Mouse (Mus musculus) layer of hippocampus, adult 2 months (tissue): ENCODE data around the gene Kcnb1. TPM values are rescaled to one million over a fixed set of nuclear protein-coding genes. Genes with fewer than 3 reads are reported as not detected.

ENCODE experiments used
- DNase-seq, 2 experiments: peaks; one replicate each; pipeline ENCODE4 v3.0.0; 2022; ENCODE audit warnings: low spot score in 2 of 2
- H3K27ac ChIP-seq: fragments of 200-600 bp; 2 replicates; pipeline ENCODE4 v1.8.1; 2022
- H3K4me3 ChIP-seq: fragments of 200-600 bp; 2 replicates; pipeline ENCODE4 v1.8.1; 2022; ENCODE audit warnings: mild to moderate bottlenecking
- CTCF ChIP-seq: fragments of 200-600 bp; conservative IDR thresholded peaks from 2 replicates; pipeline ENCODE4 v1.8.1; 2022; ENCODE audit warnings: antibody characterized with exemption, mild to moderate bottlenecking, moderate library complexity
- total RNA-seq, 2 experiments: library from RNA; stranded (reverse); gene quantifications; 2 replicates each; pipeline ENCODE4 v1.2.3; 2021

The Kcnb1 gene
- total RNA-seq, 2 experiments from 2014 or later, result 103 to 105 TPM

DNA sequence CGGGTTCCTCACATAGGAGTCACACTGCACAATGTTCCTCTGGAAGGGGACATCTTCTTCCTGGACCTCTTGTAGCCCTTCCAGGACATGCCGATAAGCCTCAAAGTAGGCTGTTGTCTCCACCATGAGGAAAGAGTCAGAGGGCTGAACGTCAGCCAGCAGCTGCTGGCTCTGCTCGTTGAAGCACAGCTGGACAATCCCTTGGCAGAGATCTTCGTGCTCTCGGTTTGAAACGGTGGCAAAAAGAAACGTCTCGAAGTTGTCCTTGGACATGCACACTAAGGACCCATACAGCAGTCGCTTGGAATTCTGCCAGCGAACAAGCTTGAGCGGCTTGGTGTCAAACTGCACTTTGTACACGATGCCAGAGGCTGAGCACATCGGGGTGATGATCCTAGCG is 134.6 kb downstream of the Kcnb1 start:
- TF ChIP-seq CTCF, result no peak
- peak overlapping the region; percentile 24; the same call in 1 of the 2 replicates for H3K27ac ChIP-seq
- no peak overlapping the region for H3K4me3 ChIP-seq
- DNase-seq, result no peak

DNA sequence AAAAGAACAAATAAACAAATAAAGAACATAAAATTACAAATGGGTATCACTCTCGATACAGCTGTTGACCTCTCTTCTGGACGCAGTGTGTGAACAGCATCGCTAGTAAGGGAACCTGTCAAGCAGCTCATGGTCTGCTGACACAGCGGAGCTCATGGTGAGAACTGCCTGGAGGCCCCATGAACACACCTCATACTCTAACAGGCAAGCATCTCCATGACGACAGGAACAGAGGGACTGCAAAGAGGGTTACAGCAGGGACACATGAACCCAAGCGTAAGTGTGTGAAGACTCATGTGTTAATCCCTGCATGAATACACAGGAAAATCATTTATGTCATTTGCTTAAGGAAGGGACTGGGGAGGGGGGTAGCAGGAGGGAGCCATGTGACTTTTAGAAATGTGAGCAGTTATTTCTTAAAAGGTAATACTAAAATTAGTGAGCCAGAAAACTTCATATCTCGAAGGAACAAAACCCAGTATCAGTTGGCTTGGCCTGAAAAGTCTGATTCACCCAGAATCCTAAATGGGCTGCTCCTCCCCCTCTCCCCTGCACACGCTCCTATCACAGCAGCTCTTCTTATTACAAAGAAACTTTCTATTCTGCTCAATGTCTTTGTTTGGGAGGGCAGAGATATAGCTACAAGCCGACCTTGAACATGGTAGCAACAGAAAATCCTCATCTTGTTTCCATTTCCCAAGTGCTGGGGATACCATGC is 136.7 kb downstream of the Kcnb1 start:
- Histone ChIP-seq H3K27ac (no peak overlapping the region), H3K4me3 (no peak overlapping the region)
- TF ChIP-seq CTCF, result no peak
- DNase-seq, result no peak

DNA sequence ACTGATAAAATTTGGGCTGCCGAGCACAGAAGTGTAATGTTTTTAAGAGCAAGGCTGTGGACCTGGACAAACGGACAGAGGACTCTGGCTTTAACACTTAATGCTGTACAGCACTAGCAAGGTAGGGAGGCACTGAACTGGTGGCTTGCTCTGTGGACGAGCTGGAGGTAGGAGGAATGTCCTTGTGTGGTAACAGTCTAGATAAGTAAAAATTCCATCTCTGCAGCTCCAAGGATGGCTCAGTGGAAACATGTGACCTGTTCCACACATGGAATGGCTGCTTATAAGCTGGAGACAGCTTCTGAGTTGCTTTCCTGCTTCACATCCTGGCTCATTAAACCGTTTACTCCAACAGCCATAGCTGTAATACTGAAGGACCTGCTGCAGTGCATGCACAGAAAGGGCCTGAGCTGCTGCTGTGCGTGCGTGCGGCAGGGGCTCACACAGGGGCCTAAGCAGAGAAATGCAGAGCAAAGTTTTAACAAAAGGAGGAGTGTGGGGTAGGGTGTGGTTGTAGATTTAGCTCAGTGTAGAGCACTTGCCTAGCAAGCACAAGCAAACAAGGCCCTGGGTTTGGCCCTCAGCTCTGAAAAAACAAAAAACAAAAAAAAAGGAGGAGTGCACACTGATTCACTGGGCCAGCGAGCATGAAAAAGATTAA is 141.1 kb downstream of the Kcnb1 start:
- no peak overlapping the region for H3K27ac ChIP-seq
- DNase-seq, result no peak
- no peak overlapping the region for H3K4me3 ChIP-seq
- TF ChIP-seq CTCF, result no peak

DNA sequence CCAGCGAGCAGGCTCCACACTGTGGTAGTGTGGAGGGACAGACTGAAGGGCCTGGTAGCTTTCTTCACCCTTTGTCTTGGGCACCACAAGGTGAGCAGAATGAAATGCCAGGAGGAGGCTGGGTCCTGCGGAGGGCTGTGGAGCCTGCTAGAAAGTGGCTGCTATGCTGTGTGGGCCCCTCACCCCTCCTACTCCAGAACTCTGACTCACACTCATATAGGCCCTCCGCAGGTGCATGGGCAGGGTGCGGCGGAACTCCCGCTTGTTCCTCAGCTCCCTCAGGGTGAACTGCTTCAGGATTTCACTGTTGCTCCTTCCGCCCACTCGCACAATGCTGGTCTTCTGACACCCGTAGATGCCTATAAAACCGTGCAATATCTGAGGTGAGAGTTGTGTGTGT is 141.7 kb downstream of the Kcnb1 start:
- no peak overlapping the region for H3K27ac ChIP-seq
- H3K4me3 ChIP-seq, result no peak overlapping the region
- DNase-seq, result no peak
- TF ChIP-seq CTCF, result no peak

Other genes with a start within 250 kb of the Kcnb1 start
- gene Stau1, start 193.9 kb downstream of the Kcnb1 start, total RNA-seq, result 10 to 100 TPM; 64.3 to 66.4 TPM
- 10 to 100 TPM; 32.8 to 37.5 TPM for gene Ddx27, start 175.0 kb downstream of the Kcnb1 start, total RNA-seq
- gene Znfx1, start 127.1 kb downstream of the Kcnb1 start, total RNA-seq, result 10 to 100 TPM; 38.5 to 45.6 TPM
- under 1 TPM; 0.72 to 0.81 TPM for gene Ptgis, start 50.4 kb upstream of the Kcnb1 start, total RNA-seq
- gene B4galt5, start 159.0 kb upstream of the Kcnb1 start, total RNA-seq, result 10 to 100 TPM; 38.1 to 43.9 TPM
- 10 to 100 TPM; 33.2 to 34.5 TPM for gene Slc9a8, start 231.6 kb upstream of the Kcnb1 start, total RNA-seq